Mouse (Mus musculus) brain, embryonic 18.5 days (tissue): Measurements from ENCODE around the gene Vmn1r53.
"Not testable (repeated sequence)": the region's sequence is repeated elsewhere in the genome, so short reads cannot be mapped to it uniquely, and the experiment has no call there.

Experiments used
- DNase-seq: peaks from one replicate; pipeline ENCODE4 v3.0.0-alpha.2; 2012; ENCODE audit warnings: low read depth, low spot score

Vmn1r53 gene

DNA sequence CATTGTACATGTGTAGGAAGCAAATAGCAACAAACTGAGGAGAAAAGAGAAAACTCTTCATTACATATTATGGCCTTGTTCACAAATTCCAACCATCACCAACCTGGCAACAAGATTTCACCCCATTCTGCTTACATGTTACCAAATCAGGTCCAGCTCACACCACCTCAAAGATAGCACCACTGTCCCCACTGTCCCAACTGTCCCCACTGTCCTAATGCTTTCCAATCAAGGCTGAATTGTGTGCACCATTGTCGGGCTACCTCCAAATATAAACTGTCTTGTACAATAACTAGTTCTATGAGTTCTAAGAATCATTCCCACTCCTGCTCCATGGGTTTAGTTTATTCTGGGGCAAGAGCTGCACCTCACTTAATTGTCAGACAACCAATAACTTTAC lies at the start of gene Vmn1r53:
Gene Vmn1r53 (minus strand): TSS at position 101 of the 400 bp plus-strand sequence.
- no peak for DNase-seq

DNA sequence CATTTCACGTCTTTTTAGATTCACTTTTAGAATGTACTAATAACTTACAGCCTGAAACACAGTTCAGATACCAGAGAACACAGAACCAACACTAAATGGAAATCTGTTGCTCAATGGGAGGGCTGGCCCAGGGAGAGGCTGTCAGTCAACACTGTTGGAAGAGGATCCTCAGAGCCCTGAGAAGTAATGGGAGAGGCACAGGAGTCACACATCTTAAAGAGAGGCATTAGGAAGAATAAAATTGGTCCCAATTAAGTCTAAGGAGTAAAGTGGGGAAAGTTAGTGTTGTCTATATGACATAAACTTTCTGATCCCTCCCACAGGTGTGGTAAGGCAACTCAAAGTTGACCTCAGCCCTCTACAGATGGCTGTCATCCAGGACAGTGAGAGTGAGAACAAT lies 21.8 kb upstream of the Vmn1r53 start, which contains the start of gene Vmn1r54:
Gene Vmn1r54 (plus strand): TSS at position 301 of the 400 bp plus-strand sequence.
- no peak for DNase-seq

DNA sequence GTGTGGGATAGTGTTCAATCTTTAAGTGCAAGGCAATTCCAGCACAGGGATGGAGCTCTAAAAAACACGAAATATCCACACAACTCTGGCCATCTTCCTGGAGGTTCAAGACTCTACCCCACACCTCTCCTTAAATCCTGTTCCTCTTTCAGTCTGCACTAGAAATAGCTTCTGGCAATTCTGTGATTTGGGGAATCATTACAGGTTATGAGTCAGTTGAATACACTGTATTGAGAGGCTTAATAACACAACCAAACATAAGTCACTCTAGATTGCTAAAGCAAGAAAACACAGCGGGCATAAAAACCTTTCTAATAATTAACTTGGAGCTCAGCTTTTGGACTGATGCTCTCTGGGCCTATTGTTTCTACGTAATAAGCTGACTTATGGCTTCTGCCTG lies 19.8 kb upstream of the Vmn1r53 start:
- DNase-seq = no peak

DNA sequence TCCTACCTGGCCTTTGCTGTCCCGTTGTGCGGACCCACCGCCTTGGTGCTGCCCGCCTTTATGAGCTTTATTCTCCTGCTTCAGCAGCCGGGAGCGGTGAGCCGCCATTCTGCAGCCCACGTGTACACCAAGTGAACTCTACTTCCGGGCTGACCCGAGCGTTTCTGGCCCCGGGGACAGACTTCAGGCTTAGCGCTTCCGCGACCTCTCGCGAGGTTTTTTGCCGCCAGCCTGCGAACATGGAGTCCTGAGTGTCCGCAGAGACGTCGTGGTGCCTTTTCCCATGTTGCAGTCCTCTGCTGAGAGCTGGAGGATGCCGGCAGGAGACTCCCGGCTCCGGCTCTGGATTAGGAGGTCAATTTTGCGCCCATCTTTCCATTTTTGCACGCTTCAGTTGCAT lies 8.4 kb upstream of the Vmn1r53 start:
- no peak for DNase-seq

DNA sequence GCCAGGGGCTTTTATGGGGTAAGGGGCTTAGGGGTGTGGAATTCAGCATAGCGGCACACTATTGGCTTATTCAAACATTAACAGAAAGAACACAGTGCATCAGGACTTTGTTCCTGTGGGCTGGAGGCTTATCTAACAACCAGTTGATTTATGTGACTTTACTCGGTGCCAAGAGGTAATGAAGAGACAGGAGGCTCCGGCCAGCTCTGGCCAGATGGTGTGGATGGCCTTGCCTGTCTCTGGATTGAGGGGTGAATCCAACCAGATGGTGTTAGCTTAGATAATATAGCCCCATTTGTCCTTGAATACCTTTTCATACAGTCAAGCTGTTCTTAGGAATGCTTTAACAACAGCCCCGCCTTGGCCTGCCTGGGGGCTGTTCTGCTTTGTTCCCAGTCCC lies 7.9 kb upstream of the Vmn1r53 start:
- DNase-seq = not testable (repeated sequence)

DNA sequence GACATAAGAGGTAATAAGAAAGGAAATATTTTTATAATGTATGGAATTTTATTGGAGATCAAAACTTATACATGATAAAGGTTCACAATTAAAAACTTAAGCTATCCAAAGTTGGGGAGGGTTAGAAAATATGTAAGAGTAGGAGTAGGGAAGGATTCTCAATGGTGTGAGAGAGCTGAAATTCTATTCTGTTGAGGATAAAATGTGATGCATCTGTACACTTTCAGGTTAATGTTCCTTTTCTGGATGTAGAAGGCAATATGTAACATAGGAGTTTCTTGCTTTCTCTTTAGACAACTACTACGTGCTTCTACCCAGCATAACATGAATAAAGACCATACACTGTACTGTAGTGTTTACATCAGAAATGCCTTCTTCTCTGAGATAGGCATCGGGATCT lies 21.7 kb downstream of the Vmn1r53 start, which contains the start of gene V1ra8:
Gene V1ra8 (plus strand): TSS at position 301 of the 400 bp plus-strand sequence.
- not testable (repeated sequence) for DNase-seq

DNA sequence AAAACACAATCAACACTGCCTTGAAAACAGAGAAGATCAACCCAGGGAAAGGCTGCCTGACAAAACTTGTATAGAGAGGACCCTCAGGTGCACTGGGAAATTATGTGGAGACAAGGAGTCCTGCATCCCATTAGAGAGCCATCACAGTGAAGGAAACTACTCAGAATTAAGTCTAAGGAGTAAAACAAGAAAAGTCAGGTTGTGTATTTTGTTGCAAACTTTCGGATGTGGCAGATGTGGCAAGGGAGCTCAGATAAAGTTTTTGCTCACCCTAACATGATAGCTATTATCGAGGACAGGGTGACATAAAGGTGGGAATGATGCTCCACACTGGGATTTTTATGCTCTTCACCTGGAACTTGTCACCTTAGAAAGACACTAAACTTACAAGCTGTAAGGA lies 49.7 kb downstream of the Vmn1r53 start, which contains the start of gene Vmn1r52:
Gene Vmn1r52 (plus strand): TSS at position 301 of the 400 bp plus-strand sequence.
- DNase-seq = no peak
